Mouse (Mus musculus): ENCODE results near the gene Hipk2. TPM values are rescaled to one million over a fixed set of nuclear protein-coding genes. Genes with fewer than 3 reads are reported as not detected.
"Not testable (repeated sequence)": the region's sequence is repeated elsewhere in the genome, so short reads cannot be mapped to it uniquely, and the experiment has no call there.

The Hipk2 gene
- total RNA-seq, 2 experiments from 2014 or later: 69.0 to 78.5 TPM

DNA sequence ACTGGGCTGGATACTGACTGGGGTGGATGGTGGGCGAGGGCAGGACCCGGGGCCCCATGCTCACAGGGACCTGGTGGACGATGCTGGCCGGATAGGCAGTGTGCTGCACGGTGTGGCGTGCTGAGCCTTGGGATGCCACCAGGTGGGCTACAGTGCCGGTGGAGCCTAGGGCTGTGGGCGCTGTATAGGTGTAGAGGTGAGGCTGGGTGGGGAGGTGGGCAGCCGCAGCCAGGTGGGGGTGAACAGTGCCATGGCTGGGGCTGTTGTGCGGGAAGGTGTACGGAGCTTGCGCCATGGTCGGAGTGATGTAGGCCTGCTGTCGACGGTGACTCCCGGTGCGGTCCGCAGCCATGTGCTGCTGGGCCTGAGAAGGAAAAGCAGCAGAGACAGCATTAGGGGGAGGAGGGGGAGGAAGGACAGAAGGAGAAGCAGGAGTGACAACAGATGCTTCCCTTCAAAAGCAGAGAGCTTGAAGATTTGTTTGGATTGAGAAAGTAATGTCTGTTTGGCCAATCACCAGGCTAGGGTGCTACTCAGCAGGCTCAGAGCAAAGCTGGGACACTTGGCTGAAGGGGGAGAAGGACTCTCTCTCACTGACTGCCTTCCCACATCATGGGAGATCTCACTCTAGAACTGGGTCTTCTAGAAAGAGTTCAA is 177.6 kb downstream of the Hipk2 start:
- DNase-seq: no peak

DNA sequence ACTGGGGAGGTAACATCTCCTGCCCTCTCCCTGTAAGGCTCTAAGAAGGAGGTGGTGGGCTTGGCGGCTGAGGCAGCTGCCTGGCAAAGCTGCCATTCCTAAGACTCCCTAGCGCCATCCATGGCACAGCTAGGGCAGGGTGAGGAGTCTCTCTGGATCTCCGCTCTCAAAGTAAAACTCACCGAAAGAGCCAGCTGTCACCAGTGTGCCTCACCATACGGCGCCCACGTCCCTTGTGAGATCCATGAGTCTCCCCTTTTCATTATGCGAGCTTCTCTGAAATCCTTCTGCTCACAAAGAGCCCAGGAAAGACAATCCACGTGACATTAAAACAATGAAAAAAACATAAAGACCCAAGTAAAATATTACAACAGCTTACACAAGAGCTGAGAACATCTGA is 179.4 kb downstream of the Hipk2 start:
- DNase-seq: no peak

DNA sequence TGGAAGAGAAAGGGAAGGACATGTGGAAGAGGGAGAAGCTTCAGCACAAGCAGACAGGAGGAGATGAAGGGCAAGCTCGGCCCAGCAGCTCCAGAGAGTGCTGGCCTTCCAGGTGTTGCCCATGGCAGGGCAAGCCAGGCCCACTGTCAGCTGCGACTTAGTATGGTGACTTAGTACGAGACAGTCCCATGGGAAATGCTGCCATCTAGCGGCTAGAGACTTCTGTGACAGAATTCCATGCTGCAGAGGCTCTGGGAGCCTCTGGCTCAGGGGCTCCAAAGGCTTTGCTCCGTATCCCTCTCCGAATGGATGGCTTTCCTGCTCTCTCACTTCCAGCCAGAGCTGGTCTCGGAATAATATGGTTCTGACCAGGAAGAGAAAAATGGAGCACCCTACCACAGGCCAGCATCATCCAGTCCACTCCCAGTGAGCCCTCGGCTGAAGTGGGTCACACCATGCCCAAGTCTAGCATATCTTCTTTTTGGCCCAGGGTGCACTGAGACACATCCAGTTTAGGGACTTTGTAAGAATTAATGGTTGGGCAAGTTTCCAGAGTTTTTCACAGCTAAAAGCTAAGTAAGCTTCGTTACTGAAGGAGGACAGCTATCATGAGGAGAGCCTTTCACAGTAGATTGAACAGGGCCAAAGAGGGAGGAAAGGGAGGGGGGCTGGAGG is 180.4 kb downstream of the Hipk2 start:
- DNase-seq: peak; percentile 48

DNA sequence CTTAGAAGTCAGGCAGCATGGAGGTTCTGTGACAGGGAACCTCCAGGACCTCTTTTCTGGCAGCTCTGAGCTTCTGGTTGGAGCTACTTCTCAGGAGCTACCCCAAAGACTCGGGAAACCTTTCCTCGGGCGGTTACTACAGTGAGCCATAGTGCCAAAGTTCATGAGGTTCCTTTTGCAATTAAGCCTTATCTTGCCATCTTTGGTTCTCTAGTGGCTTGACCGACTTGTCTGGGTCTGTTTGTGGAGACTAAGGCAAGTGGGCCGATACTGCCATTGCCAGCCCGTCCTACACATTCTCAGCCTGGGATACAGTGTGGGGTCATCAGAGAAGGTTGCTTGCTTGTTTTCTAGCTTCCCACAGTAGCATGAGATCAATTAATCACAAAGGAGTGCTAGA is 183.4 kb downstream of the Hipk2 start:
- no peak for DNase-seq

DNA sequence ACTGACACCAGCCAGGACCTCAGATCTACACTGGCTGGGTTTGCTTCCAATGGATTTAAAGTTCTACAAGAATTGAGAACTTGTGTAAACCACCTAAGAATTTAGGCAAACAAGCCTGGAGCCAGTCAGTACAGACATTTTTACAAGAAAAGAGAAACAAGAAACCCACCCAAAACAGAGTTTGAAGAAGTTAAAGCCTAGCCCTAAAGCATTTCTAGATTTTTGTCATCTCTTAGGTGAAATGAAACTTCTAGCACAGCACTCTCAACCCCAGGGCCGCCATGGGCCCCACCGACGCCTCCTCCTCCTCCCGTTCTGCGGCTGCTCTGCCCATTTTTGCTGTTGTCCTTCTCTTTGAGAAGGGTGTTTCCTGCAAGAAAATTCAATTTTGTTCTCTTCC is 184.9 kb downstream of the Hipk2 start:
- DNase-seq: no peak

DNA sequence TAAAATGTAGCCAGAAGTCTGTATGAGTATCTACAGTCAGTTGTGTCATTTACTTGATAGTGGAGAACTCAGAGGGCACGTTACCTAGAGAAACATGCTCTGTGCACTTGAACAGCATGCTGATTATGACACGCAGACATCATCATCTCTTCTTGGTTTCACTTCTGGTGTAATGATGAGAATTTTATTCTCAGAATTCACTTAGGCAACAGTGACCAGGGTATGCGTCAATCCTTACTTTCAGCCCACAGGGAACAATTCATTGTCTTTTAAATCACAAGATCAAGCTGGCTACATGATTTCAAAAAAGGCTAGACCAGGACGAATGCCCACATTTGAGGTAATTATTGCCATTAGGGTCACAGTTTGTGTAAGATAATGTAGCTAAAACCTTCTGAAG is 185.3 kb downstream of the Hipk2 start:
- DNase-seq: no peak

DNA sequence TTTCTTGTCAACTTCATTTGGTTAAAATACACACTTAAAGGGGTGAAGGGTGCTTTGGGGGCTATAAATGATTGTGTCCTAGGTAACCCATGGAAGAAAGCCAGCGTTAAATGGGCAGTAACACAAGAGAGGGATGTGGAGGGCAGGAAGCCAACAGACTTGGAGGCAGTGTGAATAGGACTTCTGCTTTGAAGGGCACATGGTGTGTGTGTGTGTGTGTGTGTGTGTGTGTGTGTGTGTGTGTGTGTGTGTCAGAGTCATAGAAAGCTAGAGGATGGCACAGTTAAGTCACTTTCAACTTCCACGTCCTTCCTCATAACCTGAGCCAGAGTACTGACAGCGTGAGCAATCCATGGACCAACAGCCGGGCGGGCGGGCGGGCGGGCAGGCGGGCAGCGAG is 187.1 kb downstream of the Hipk2 start:
- DNase-seq: no peak

DNA sequence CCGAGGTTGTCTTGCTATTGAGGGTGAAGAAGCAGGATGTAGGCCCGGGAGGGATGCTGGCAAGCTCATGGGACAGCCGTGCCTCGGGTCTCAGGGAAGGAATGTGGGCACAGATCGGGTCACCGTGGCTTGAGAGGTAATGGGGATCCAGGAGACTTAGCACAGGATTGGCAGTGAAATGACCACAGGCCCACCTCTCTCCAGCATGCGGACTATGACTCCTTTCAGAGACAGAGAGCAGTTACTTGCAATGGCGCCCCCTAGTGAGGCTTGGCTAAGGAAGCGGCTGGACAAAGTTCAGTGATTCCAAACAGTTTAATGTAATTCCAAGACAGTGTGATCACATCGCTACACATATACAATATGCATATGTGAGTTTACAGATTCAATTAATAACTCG is 188.7 kb downstream of the Hipk2 start:
- no peak for DNase-seq

DNA sequence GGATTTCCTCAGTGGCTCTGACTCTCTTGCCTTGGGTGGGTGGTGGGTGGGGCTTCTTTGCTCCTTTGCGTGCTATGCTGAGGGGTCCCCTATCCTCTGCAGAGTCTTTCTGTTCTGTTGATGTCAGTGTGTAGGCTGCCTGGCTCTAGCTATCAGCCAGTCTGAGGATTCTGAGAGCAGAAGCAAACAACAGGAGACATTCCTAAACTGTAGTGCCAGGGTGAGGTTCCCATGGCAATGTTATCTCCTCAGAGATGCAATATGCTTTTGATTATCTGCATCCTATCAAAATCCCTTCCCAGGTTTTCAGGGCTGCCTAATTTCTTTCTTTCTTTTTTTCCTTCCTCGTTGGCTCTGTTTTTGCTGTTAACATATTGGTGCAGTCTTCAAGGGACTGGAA is 193.4 kb downstream of the Hipk2 start:
- no peak for DNase-seq

DNA sequence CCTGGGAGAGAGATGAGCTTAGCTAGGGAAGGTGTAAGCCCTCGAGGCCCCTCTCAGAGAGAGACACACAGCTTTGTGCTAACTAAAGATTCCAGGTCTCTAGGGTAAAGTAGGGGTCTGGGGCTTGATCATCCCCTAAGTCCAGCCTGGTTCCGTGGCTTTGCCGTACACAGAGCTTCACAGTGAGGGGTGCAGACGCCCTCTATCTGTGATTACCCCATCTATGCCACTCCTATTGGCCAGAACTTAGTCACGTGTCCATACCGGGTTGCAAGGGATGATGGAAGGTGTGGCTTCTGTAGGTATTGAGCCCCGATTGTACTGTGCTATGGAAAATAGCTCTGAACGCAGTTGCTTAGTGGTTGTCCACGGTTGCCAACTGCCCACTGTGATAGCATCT is 198.3 kb downstream of the Hipk2 start:
- DNase-seq: no peak

DNA sequence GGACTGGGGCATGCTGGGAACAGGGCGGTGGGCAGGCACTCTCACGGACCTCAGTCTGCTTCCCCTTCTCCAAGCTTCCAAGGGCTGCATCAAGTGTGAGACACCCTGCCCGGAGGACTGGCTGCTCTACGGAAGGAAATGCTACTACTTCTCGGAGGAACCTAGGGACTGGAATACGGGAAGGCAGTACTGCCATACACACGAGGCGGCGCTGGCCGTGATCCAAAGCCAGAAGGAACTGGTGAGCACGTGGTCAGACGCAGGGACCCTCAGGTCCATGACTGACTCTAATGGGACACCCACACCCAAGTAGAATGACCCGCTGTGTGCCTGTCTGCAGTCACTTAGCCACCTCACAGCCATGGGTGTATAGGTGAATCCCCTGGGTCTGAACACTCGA is 199.2 kb downstream of the Hipk2 start:
- DNase-seq: no peak

DNA sequence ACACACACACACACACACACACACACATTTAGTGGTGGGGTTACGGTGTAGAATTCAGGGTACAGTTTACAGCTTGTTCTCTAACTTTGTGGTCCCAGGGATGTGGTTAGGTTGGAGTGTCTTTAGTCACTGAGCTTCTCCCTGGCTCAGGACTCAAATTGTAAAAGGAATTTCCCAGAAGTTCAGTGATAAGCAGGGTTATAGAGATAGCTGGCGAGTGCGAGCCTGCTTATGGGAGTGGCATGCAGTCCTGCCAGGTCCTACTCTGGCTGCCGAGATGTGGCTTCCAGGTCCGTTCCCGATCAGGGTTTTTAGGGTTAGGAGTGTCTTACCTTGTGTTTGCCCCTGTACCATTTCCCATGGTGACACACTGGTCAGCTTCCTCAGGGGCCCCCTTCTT is 199.7 kb downstream of the Hipk2 start:
- no peak for DNase-seq

DNA sequence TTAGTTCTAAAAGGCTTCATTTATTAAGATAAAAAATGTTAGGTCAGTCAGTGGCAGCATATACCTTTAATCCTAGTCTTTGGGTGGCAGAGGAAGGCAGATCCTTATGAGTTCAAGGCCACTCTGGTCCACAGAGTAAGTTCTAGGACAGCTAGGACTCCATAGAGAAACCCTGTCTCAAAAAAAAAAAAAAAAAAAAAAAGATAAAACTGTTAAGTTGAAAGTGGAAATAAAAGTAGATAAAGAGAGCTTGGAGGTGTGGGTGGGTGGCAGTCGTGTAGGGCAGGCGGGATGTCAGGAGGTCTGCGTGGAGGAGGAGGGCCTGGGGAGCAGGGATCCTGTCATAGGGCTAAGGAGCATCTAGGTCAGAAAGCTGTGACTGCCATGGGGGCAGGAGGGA is 204.0 kb downstream of the Hipk2 start:
- DNase-seq: no peak

DNA sequence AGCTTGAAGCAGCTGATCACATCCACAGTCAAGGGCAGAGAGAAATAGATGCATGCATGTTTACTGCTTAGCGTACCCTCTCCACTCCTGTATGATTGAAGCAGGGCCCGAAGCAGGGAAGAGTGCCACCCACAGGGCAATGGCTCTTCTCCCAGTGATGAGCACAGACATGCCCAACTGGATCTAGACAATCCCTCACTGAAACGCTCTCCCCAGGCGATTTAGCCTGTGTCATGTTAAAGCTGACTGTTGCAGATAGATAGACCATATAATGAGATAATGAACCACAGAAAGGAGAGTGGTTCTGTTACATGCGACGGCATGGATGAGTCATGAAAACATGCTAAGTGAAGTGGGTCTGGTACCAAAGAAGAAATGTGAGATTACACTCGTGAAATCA is 204.7 kb downstream of the Hipk2 start:
- DNase-seq: no peak

DNA sequence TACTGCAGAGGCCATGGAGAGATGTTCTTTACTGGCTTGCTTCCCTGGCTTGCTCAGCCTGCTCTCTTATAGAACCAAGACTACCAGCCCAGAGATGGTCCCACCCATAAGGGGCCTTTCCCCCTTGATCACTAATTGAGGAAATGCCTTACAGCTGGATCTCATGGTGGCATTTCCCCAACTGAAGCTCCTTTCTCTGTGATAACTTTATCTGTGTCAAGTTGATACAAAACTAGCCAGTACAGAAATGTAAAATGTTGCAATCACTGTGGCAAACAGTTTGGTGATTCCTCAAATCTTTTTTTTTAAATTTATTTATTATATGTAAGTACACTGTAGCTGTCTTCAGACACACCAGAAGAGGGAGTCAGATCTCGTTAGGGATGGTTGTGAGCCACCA is 205.5 kb downstream of the Hipk2 start:
- DNase-seq: not testable (repeated sequence)

DNA sequence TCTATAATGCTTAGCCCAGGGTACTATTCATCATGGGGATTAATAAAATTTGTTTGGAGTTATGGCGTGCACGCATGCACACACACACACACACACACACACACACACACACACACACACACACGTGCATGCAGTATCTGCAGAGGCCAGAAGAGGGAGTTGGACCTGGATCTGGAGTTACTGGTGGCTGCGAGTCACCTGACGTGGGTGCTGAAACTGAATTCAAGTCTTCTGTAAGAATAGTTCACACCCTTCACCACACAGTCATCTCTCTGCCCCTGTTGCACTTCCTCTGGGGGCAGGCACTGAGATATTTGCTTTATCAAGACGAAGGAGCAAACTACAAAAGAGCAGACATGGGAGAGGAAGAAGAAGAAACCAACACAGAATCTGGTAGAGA is 206.4 kb downstream of the Hipk2 start:
- no peak for DNase-seq

DNA sequence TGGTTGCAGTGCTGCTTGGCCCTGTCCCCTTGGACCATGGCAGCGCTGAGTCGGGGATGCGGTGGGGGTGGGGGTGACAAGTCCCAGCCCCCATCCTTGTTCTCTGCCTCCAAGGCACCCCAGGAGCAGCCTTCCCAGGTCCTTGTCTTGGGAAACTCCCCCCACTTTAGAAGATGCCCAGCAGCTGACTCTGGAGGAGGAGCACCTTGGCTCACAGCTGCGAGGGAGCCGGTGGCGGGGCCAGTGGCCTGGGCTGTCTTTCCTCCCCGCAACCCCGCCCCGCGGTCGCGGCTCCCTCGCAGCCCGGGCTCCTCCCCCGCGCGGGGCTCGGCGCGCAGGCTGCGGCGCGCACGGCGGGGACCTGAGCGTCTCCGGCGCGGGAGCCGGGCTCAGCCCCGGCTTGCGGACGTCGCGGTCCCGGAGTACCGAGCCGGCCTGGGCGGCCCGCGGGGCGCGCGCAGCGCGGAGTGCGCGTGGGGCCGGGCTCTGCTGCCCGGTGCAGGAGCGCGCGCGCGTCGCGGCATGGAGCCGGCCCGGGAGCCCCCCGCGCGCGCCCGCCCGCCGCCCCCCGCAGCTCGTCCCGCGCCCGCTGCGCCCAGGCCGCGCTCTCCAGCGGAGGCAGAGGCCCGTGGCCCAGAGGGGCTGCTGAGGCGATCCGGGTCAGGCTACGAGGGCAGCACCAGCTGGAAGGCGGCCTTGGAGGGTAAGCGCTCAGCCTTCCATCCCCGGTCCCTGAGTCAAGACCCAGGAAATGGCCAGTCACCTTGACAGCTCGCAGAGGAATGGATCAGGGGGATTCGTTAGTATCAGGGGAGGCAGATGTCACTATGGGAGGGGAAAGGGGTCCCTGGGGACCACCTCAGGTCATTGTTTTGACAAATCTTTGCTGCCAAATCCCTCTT is 213.0 kb downstream of the Hipk2 start, which contains the start of gene Clec2l:
Clec2l (plus strand) TSS at position 356 of the 902 bp plus-strand sequence.
- DNase-seq: peak; percentile 29

DNA sequence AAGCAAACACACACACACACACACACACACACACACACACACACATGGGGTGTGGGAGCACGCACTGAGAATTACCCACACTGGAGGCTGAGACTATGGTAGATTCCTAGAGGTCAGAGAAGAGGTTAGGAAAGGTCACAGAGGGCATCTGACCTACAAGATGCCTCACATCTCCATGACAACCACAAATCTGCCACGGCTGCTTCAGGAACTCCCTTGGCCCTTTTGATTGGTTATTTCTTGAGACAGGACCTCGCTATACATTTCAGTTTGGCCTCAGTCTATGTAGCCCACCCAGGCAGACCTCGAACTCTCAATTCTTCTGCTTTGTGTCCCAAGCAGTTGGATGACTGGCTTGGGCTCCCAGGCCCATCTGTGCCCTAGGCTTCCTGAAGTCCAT is 214.3 kb downstream of the Hipk2 start:
- DNase-seq: no peak

DNA sequence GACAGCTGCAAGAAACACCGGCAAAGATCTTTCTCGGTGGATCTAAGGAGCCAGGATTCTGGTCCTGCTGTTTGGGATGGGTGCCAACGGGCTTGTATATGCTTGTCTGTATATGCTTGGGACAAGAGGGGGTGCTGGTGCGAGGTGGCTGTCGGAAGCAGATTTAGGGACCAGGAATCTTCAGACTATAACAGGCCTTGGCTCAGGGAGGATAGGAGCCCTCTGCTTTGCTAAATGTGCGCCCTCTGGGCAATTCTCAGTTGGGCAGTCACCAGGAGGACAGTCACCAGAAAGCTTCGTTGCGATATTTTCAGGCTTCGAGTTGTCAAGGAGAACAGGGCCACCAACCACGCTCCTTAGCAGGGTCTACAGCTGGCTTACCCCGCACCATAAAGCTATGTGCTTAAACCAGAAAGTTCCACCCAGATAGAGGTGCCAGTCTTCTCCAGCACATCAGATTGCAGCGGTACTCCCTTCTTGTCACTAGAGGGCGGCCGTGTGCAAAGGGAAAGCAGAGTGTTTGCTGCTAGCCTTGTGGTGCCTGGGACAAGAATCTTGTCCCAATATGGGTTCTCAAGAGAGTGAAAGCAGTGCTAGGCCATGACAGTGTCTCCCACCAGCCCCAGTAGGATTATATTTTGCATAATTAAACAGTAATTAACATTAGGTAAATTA is 225.6 kb downstream of the Hipk2 start:
- DNase-seq: peak; percentile 43

DNA sequence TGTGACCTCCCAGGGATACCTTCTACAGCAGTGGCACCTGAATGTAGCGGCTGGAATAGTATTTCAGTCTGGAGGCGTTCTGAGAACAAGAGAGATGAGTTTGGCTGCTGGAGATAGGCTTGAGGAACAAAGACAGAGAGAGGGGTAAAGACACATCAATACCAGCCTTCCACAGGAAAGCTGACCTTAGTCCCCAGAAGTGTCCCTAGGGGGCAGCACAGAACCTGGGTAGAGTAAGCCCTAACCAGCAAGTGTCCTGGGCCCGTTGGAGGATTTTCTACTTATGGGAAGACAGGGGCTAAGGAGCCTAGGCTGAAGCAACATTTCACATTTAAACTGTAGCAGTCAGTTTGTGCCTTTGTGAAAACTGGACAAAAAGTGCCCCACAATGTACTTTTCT is 226.4 kb downstream of the Hipk2 start:
- DNase-seq: no peak

All from gastrocnemius, postnatal 25 days (tissue).